Mouse (Mus musculus): Measurements from ENCODE around the gene Flnc.

Flnc gene

DNA sequence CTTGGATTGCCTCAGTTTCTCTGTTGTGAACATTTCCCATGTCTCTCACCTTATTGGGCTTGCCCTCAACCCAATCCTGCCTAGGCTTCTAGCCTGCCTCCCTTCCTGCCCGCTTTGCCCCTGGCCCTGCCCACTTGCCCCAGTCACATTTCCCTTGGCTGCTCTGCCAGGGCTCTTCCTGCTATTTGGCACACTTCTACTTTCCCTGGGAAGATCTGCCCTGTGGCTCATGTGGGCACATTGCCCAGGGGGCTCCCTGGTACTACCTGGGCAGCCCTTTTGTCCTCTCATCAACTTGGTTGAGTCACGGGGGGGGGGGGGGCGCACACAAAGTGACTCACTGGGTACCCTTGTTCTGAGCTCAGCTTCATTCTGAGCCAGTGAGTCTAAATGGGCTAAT is 900 bp upstream of the Flnc start:
- DNase-seq (ENCODE audit: low spot score): no peak

DNA sequence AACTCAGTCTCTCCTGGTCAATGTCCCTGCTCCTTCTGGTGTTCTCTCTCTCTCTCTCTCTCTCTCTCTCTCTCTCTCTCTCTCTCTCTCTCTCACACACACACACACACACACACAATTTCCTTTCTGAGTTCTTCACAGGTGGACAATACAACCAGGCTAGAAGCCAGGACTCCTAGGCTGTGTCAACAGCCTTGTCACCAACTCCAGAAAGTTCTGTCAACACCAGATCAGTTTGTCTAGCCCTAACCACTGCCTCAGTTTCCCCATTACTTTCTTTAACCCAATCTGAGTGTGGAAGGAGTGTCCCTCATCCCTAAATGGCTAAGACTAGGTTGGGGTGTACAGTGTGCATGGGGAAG is 399 bp upstream of the Flnc start:
- DNase-seq (ENCODE audit: low spot score): no peak

- DNase-seq (ENCODE audit: low spot score): no peak
Observed at GRCm38 (mm10) chr6:29433804-29434795, 1.0 kb downstream of the Flnc start.

- DNase-seq (ENCODE audit: low spot score): no peak
Observed at GRCm38 (mm10) chr6:29434911-29435691, 2.0 kb downstream of the Flnc start.

- no peak for DNase-seq (ENCODE audit: low spot score)
Observed at GRCm38 (mm10) chr6:29435940-29436451, 2.9 kb downstream of the Flnc start.

GRCm38 (mm10) chr6:29436461-29436934 is 3.4 kb downstream of the Flnc start:
- DNase-seq (ENCODE audit: low spot score): peak; percentile 44

DNA sequence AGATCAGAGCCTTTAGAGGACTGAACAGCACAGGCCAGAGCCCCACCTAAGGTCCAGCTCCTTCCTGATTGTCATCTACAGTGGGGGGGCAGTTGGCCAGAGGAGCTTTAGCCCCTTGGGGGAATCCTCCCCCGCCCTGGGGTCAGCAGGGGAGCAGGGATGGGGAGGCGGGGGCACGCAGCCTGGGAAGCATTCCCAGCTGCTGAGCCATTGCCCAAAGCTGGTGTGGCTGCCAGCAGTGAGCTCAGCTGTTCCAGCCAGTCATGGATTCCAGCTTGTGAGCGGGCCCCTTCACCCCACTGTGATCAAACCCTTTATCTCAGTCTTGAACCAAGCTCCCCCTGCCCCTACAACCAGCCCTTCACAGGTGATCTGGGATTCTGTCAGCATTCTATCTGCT is 6.2 kb downstream of the Flnc start:
- DNase-seq (ENCODE audit: low spot score): no peak

- no peak for DNase-seq (ENCODE audit: low spot score)
Observed at GRCm38 (mm10) chr6:29439789-29440188, 6.7 kb downstream of the Flnc start.

GRCm38 (mm10) chr6:29444773-29445172 is 11.7 kb downstream of the Flnc start:
- no peak for DNase-seq (ENCODE audit: low spot score)

DNA sequence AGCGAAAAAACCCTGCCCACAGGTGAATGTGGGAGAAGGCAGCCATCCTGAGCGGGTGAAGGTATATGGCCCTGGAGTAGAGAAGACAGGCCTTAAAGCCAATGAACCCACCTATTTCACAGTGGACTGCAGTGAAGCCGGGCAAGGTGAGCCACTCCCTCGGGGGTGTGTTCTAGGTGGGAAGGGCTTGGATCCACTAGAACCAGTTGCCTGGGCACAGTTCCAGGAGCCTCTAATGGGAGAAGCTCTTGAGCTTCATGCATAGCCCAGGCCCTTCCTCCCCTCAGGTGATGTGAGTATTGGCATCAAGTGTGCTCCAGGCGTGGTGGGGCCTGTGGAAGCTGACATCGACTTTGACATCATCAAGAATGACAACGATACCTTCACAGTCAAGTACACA is 12.3 kb downstream of the Flnc start:
- DNase-seq (ENCODE audit: low spot score): peak; percentile 24

GRCm38 (mm10) chr6:29449858-29450257 is 16.8 kb downstream of the Flnc start:
- no peak for DNase-seq (ENCODE audit: low spot score)

- DNase-seq (ENCODE audit: low spot score): no peak
Observed at GRCm38 (mm10) chr6:29450667-29451066, 17.6 kb downstream of the Flnc start.

DNA sequence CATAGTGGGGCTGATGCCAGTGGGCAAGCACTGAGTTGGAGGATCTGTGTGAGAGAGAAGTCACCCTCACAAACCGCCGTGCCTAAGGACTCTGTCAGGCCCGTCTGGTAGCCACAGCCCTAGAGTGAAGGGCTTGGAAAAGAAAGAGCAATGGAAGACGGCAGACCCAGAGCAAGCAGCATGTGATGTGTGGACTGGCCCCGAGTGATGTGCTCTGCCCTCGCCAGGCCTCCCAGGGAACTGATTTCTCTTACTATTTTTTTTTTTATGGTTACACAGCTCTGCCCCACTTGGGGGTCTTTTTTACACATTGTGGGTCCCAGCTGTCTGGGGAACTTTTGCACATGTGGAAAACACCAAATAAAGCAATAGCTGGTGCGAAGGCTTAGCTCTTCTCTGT is 28.4 kb downstream of the Flnc start:
- no peak for DNase-seq (ENCODE audit: low spot score)

DNA sequence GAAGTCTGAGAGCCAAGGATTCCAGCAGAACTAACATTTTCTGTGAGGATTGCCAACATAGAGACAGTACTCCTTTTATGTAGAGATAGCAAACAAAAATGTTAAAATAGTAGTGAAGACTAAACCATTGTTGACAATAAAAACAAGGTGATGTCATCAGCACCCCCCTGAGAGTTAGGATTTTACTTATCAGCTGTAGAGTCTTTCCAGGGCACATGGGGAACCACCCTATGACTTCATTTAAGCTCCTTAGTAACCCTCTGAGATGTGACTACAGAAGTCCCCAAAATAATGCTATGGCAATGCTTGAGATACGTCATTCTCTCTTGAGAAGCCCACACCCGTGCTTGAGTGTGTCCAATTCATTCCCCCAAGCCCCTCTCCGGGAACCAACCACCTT is 30.3 kb downstream of the Flnc start:
- no peak for DNase-seq (ENCODE audit: low spot score)

- peak; percentile 92 for DNase-seq (ENCODE audit: low spot score)
Observed at GRCm38 (mm10) chr6:29467583-29468354, 34.7 kb downstream of the Flnc start, which contains the start of gene Atp6v1f. TSS of gene Atp6v1f (plus strand) at chr6:29467718.

DNA sequence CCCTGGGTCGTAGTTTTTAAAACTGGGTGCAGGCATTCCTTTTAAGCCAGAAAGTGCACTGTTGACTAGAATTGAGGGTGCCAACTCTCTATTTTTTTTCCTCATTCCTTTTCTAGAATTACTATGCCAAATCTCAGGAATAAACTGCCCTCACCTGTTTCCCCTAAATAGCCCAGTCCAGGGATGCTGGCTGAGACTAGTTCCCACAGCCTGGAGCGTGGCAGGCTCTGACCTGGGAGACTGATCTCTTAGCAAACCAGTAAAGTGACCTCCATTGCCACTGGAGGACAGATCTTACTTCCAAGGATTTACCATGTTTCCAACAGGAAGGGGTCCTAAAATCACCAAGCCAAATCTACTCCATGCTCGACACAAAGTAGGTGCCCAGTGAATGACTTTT is 35.8 kb downstream of the Flnc start:
- no peak for DNase-seq (ENCODE audit: low spot score)

- DNase-seq (ENCODE audit: low spot score): no peak
Observed at GRCm38 (mm10) chr6:29471137-29471536, 38.1 kb downstream of the Flnc start, which contains the start of gene Atp6v1fnb. TSS of gene Atp6v1fnb (plus strand) at chr6:29471437.

GRCm38 (mm10) chr6:29473941-29474691 is 41.1 kb downstream of the Flnc start:
- DNase-seq (ENCODE audit: low spot score): peak; percentile 81

DNA sequence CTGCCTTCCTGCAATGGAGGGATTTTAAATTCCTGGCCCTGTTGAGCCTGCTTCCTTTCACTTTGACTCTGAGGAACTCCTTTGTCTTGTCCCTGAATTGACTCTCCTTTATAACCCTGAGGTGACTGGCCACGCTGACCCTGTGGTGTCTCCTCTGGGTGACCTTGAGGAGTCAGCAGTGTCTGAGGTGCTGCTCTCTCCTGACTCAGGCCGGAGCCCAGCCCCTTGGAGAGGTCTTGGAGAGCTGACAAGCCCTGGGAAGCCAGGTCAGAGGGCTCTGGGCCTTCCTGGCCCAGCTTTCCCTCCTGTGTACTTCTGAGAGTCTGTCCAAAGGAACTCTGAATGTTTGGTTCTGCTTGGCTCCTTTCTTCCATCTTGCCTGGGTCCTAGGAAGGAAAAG is 41.7 kb downstream of the Flnc start:
- DNase-seq (ENCODE audit: low spot score): no peak

DNA sequence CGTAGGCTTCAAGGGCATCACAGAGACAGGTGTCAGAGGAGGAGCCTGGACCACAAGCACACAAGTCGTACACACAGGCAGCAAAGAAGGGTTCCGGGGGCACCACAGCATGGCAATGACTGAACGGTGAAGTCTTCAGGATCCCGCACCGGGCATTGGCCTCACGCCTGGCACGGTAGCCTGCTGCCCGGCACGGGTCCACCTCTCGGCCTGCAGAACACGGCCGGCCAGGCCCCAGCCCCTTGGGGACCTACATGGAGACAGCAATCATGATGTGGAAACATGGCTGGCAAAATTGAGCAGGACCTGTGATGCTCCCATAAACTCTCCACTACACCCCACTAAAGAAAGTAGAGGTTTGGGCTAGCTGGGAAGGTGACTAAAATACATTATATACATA is 49.6 kb downstream of the Flnc start:
- no peak for DNase-seq (ENCODE audit: low spot score)

Data from lung, postnatal 25 days (tissue).